Mouse (Mus musculus) frontal cortex, adult 2 months (tissue): Measurements from ENCODE around the gene Rnf5. TPM values are rescaled to one million over a fixed set of nuclear protein-coding genes. Genes with fewer than 3 reads are reported as not detected.

Source experiments
- DNase-seq, 2 experiments: peaks; one replicate each; pipeline ENCODE4 v3.0.0; 2022; ENCODE audit warnings: low spot score in 1 of 2; ENCODE audit errors: extremely low spot score in 1 of 2
- polyA plus RNA-seq: library from polyadenylated mRNA; depleted of rRNA; stranded (reverse); fragments of >200 nt; gene quantifications from 2 replicates; pipeline ENCODE4 v1.2.3, GENCODE M21; 2012

Gene Rnf5
- polyA plus RNA-seq, 1 experiment: 127 TPM

- DNase-seq: no peak
Measured at GRCm38 (mm10) chr17:34587814-34588213, 15.7 kb downstream of the Rnf5 start.

DNA sequence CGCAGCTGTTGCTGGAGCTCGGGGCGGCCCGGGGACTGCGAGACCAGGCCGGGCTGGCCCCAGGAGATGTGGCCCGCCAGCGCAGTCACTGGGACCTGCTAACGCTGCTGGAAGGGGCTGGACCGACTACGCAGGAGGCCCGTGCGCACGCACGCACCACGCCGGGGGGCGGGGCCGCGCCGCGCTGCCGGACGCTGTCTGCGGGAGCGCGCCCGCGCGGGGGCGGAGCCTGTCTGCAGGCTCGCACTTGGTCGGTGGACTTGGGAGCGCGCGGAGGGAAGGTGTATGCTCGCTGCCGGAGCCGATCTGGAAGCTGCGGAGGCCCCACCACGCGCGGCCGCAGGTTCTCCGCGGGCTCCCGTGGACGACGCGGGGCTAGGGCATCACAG lies 16.1 kb downstream of the Rnf5 start:
- DNase-seq: peak; percentile 94 to 98

GRCm38 (mm10) chr17:34586796-34587422 lies 16.6 kb downstream of the Rnf5 start:
- peak; percentile 83 to 91 for DNase-seq

GRCm38 (mm10) chr17:34585877-34586771 lies 17.4 kb downstream of the Rnf5 start:
- DNase-seq: no peak

DNA sequence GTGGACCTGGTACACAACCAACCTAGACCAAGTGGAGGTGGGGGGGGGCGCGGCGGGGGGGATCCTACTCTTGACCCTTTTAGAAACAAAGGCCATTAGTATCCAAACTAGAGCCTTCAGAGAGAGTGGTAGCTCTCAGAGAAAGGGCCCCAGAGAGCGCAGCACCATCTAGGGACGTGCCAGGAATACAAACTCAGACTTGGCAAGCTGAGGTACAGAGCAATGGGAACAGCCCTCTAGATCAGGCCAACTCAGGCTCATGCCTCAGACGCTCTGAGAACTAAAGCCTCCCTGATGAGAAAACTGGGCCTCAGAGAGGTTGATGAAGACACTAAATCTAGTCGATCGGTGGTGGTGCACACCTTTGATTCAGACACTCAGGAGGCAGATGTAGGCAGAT lies 18.4 kb downstream of the Rnf5 start:
- no peak for DNase-seq

DNA sequence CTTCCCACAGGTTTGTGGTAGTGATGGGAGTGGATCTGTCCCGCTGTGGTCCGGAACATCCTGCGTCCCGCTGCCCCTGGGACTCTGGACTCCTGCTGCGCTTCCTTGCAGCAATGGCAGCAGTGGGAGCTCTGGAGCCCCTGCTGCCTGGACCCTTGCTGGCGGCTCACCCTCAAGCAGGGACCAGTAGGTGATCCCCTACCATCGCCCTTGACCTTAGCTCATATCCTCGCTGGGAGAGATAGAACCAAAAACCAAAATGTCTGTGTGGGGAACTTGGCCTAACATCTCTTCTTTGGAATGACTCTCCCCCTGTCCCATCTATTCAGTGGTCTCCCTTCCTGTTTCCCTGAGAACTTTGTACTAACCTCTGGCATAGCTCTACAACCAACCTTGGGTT lies 19.7 kb downstream of the Rnf5 start:
- no peak for DNase-seq

GRCm38 (mm10) chr17:34583397-34583796 lies 20.1 kb downstream of the Rnf5 start:
- no peak for DNase-seq

DNA sequence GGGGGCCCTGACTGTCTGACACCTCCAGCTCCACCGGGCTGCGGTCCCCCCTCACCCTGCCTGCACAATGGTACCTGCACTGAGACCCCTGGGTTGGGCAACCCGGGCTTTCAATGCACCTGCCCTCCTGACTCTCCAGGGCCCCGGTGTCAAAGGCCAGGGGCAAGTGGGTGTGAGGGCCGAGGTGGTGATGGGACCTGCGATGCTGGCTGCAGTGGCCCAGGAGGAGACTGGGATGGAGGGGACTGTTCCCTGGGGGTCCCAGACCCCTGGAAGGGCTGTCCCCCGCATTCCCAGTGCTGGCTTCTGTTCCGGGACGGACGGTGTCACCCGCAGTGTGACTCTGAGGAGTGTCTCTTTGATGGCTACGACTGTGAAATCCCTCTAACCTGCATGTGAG lies 21.0 kb downstream of the Rnf5 start:
- no peak for DNase-seq

DNA sequence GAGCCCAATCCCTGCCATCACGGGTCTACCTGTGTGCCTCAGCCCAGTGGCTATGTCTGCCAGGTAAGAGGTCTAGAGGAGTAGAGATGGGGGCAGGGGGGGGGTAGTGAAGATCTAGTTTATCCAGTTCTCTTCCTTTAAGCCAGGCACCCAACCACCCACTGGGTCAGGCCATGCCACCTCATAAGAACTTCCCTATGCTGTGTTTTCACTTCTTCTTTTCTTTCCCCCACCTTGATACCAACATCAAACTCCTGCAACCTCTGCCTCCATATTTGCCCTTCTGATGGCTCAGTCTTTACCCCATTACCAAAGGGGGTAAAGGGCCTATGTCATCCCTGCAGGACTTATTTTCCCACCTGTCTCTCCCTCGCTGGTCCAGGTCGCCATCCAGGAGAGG lies 25.4 kb downstream of the Rnf5 start:
- no peak for DNase-seq

GRCm38 (mm10) chr17:34576577-34576976 lies 26.9 kb downstream of the Rnf5 start:
- DNase-seq: no peak

DNA sequence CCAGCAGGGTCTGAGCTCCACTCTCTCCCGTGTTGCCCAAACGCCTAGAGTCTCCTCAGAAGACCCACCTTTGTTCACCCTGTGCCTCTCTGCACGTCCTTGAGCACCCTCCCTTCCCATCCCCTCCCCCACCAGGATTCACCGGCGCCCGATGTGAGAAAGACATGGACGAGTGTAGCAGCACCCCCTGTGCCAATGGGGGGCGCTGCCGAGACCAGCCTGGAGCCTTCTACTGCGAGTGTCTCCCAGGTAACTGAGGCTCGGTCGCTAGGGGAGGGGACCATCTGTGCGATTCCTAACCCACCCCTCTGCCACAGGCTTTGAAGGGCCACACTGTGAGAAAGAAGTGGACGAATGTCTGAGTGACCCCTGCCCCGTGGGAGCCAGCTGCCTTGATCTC lies 31.1 kb downstream of the Rnf5 start:
- no peak for DNase-seq

DNA sequence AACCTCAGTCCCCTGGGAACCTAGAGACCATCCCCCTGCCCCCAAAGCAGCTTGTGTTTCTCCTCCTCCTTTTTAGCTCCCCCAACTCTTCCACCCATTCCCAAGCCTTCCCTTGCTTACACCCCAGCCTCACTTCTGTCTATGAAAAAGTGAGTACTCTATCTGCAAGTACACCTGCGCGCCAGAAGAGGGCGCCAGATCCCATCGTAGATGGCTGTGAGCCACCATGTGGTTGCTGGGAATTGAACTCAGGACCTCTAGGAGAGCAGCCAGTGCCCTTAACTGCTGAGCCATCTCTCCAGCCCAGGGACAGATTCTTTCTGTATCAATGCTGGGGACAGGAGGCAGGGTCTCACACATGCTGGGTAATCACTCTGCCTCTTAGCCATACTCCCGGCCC lies 31.6 kb downstream of the Rnf5 start:
- no peak for DNase-seq

DNA sequence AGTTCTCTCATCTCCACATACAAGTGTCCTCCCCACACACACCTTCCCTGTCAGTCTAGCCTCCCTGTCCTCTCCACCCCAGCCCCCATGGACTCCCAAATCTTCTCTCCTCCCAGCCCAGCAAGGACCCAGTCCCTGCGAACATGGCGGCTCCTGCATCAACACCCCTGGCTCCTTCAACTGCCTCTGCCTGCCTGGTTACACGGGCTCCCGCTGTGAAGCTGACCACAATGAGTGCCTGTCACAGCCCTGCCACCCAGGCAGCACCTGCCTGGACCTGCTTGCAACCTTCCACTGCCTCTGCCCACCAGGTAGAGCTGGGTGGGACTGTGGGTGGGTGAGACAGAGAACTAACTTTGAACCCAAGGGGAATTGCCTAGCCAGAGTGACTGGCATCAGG lies 33.6 kb downstream of the Rnf5 start:
- no peak for DNase-seq

- DNase-seq: no peak
Measured at GRCm38 (mm10) chr17:34568421-34568820, 35.1 kb downstream of the Rnf5 start.

GRCm38 (mm10) chr17:34567311-34567710 lies 36.2 kb downstream of the Rnf5 start:
- DNase-seq: no peak

GRCm38 (mm10) chr17:34564796-34565195 lies 38.7 kb downstream of the Rnf5 start:
- DNase-seq: no peak

DNA sequence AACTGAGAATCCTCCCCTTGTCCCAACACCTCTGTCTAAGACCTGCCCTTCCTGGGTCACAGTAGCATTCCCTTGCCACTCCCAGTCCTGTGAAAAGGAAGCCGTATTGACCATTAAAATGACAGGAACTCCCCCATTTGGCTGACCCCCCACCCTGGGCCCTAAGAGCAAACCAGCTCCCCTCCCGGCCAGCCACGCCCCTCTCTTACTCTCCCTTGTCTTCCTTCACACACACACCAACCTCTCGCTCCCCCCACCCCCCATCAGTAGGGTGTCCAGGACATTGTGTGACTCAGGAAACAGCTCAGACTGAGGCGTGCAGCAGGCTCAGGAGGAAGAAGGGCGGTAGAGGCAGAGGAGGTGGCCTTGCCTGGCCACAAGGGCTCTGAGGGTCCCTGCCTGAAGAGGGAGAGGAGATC lies 39.5 kb downstream of the Rnf5 start, which contains the start of gene Notch4:
Gene Notch4, plus strand, starts transcription at position 266 of the 419 bp plus-strand sequence.
- DNase-seq: no peak

DNA sequence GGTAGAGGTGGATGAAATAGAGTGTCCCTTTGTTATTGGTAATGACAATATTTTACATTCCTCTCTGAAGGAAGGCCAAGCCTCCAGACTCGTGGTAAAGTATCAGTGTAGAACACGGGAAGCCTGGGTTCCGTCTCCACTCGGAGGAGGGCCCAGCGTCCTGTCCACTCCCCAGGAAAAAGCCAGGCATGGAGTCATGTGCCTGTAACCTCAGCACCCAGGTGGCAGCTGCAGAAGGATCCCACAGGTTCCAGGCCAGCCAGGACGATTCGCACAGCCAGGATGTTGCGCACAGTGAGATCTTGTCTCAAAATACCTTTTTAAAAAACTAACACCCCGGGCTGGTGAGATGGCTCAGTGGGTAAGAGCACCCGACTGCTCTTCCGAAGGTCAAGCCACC lies 40.1 kb downstream of the Rnf5 start:
- DNase-seq: no peak

DNA sequence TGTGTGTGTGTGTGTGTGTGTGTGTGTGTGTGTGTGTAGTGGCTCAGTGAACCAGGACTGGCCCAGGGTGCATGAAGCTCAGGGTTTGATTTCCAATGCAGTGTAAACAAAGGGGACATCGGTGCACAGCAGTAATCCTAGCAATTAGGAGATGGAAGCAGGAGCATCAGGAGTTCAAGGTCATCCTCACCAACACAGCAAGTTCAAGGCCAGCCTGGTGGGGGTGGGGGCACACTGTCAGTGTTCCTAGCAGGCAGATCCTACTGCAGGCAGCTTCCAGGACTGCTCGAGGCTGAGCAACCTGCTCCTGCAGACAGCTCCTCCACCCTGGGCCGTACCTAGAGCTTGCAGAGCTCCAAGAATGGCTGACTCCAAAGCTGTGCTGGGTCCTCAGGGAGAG lies 40.9 kb downstream of the Rnf5 start:
- DNase-seq: no peak

DNA sequence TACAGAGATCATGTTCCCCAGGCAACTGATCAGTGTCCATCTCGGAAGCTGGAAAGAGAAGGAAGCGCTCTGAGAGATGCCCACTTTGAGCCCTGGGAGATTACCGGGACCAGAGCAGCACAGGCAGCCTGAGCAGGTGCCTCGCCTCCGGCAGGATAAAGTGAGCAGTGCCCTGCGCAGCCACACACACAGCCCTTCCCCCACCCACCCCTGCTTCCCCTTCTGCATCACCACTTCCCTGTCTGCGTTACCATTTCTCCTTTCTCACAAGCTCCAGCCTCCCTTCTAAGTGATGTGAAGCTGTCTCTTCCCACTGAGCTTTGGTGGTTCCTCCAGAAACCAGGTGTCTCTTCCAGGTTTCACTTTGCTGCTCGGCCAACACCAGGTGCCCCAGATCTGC lies 42.3 kb downstream of the Rnf5 start:
- no peak for DNase-seq

DNA sequence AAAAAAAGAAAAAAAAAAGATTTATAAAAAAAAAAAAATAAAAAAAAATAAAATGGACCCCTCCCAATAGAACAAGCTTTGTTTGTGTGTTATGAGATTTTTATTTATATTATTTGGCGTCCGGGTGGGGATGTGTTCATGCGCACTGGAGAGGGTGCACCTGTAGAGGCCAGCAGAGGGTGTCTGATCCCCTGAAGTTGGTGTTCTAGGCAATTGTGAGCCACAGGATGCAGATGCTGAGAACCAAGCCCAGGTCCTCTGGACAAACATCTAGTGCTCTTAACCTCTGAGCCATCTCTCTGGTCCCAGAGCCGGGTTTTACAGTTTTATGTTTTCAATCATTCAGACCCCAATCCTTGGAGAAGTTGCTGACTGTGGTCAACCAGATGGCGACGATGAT lies 43.1 kb downstream of the Rnf5 start:
- DNase-seq: no peak

DNA sequence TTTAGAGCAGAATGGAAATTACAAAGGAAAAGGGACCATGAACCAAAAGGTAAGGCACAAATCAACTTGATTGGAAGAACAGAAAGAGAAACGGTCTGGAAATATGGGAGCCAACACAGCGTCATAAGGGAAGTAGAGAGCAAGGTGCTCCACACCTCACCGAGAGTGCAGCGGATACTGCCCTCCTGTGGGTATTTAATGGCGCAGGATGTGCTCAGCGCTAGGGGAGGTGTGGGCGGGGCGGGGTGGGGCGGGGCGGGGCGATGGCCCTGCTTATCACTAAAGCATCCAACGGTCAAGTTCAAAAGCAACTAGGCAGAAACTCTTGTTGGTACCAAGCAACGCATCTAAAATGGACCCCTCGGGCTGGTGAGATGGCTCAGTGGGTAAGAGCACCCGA lies 43.6 kb downstream of the Rnf5 start:
- no peak for DNase-seq
